Mouse (Mus musculus) adrenal gland, postnatal 4 days (tissue): ENCODE measurements around the gene Gm853. TPM values are rescaled to one million over a fixed set of nuclear protein-coding genes. Genes with fewer than 3 reads are reported as not detected.

ENCODE experiments used
- DNase-seq, 2 experiments: peaks; one replicate each; pipeline ENCODE4 v3.0.0; 2021 to 2022; ENCODE audit warnings: low spot score in 2 of 2, mixed read lengths in 2 of 2
- total RNA-seq, 2 experiments: library from RNA; stranded (reverse); gene quantifications; 2 replicates each; pipeline ENCODE4 v1.2.3; 2021

Gm853 gene
- total RNA-seq, 2 experiments from 2014 or later, result not detected

- DNase-seq, result no peak
Observed at GRCm38 (mm10) chr4:130175072-130175711, 47.0 kb downstream of the Gm853 start, which contains the start of gene Tinagl1. Gene Tinagl1, minus strand, starts transcription at chr4:130175122.

- DNase-seq, result peak in 1 of 2 experiments; percentile 60
Observed at GRCm38 (mm10) chr4:130174335-130175031, 47.7 kb downstream of the Gm853 start.

GRCm38 (mm10) chr4:130173911-130174311 lies 48.3 kb downstream of the Gm853 start:
- DNase-seq, result no peak

DNA sequence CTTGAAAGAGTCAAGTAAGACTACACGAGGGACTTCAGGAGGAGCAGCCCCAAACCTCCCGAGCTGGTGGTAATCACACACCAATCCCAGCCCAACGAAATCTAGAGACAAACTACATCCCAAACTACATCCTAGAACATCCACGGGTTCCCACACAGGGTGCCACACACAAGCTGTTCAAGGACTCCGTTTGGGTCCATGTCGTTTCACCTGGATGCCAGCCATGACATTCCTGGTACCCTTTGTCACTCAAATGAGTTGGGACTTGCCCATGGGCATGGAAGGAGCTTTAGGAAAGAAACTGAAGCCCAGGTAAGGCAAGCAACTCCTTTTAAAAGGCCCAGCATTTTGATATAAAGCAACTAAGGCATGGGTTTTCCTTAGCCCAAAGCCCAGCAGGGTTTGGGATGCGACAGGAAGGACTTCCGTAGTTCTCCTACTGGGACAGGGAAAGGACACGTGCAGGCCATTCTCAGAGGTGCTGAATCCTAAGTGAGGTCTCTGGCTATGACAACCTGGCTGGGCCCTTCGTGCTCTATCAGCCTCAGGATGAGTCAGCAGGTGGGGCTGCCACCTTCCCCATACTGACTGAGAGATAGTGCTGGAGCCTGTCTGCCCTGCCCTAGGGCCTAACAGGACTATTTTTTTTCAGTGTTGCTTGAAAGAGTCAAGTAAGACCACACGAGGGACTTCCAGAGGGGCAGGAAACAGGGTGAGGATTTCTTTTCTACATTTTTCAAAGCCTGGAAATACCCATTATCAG lies 49.0 kb downstream of the Gm853 start:
- no peak for DNase-seq

- peak in 1 of 2 experiments; percentile 32 for DNase-seq
Observed at GRCm38 (mm10) chr4:130171951-130172765, 50.0 kb downstream of the Gm853 start.

GRCm38 (mm10) chr4:130170362-130170761 lies 51.8 kb downstream of the Gm853 start:
- no peak for DNase-seq

DNA sequence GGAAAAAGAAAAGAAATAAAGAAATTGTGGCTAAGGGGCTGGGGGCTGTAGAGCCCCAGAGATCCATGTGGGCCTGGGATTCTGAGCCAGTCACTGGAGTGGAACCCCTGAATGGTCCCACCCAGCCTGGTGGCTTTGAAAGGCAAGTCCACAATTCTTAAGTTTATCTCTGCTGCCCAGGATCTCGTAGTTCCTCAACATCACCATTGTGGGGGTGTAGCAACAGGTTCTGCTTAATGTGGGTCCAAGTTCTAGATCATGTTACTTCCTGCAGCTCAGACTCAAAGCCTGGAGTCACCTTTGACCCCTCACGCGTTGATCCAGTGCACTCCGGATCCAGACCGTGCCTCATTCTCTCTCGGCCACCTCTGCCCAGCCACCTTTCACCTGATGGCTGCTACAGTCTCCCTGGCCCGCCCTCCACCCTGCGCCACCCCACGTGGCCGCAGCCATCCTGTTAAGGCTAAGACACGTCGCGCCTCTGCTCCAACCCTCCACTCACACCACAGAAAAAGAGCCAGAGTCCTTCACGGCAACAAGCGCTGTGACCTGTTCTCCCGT lies 52.7 kb downstream of the Gm853 start:
- no peak for DNase-seq

GRCm38 (mm10) chr4:130168280-130169183 lies 53.7 kb downstream of the Gm853 start:
- DNase-seq, result peak; percentile 75 to 83

DNA sequence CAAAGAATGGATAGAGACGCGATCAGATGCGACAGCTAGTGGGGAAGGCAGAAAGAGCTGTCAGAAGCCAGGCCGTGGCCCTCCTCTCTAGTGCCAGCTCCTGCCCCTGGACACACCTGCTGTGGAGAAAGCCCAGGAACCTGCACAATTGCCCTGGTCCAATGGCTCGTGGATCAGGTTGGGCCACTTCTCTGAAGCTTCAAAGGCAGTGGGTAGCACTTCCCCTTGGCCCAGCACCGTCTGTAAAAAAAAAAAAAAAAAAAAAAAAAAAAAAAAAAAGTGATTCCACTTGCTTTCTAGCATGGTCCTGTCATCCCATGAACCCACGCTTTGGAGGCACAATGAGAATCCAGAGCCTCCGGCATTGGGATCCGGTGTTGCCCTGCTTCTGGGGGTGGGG lies 54.4 kb downstream of the Gm853 start:
- DNase-seq, result no peak

- DNase-seq, result no peak
Observed at GRCm38 (mm10) chr4:130167321-130167720, 54.9 kb downstream of the Gm853 start.

DNA sequence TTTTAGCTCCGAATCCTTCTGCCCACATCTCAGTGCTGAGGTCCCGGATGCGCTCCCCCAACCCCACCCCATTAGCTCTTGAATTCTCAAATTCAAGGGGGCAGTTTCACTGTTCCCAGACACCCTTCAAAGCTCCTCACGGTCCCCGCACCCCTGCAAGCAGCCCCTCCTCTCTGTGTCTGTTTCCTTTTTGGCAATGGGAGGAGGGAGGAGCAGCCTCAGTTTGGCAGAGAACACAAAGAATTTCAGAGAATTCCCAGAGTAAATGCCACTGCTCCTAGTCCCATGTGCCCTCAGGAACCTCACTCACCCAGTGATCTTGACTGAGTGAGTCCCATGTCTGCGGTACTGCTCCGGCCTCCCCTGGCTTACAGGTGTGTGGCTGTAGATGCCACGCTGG lies 55.6 kb downstream of the Gm853 start:
- DNase-seq, result no peak

- DNase-seq, result no peak
Observed at GRCm38 (mm10) chr4:130166061-130166460, 56.1 kb downstream of the Gm853 start.

DNA sequence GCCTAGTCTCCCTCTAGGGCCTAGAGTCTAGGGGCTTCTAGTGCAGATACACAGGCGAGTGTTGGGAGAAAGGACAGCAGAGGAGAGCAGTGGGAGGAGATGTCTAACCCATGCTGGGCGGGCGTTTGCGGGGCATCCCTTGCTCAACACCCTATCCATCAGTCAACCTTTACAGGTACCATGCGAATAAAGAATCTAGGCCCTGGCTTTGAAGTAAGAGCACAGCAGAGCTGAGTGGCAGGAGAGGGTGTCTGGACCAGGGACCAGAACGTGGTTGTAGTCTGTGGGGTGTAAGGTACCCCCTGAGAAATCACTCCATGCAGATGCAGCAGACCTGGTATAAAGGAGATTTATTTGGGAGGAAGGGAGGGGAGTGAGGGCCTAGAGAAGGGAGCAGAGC lies 58.1 kb downstream of the Gm853 start:
- no peak for DNase-seq

DNA sequence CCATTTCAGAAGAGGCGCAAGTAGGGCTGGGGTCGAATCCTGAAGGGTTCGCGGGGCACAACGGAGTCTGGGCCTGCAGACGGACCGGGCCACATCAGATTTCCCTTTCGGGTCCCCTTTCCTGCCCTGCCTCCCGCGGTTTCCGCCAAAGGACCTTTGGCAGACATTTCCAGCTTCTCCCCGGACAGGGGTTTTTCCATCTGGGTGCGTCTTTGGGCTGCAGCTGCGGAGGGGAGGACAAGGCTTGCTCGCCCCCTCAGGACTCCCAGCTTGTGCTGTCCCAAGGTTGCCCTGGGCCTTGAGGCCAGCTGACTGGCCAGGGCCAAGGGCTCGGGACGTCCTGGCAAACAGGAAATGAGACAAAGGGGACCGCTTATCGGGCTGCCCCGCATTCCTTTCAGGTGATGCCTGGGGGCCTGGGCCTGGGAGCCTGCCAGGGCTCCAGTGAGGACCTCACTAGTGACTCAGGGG lies 58.8 kb downstream of the Gm853 start:
- DNase-seq, result peak in 1 of 2 experiments; percentile 20

GRCm38 (mm10) chr4:130161349-130161748 lies 60.9 kb downstream of the Gm853 start:
- no peak for DNase-seq
